Mouse (Mus musculus): ENCODE measurements around the gene Kcnab1. TPM values are rescaled to one million over a fixed set of nuclear protein-coding genes. Genes with fewer than 3 reads are reported as not detected.

The Kcnab1 gene
- polyA plus RNA-seq, 1 experiment from 2014 or later: 0.18 TPM

DNA sequence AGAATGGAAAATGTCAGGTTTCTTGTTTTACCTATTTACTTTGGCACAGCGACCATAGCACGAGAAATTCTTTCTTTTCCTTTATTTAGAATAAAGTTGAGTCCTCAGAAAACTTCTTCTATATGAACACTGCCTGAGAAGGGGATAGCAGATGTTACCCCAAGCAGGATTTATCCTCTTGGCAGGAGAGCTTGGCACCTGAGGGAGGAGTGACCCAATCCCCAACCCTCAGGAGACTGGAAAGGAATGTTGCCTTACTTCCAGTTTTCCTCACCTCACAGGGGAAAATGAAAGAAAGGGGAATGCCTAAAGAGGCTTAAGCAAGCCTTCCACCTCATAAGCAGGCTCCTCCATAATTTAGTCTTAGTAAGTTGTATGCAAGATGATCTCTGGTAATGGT is 105.5 kb downstream of the Kcnab1 start:
- Histone ChIP-seq H3K4me3 (ENCODE audit: low read depth, low read length) (no peak overlapping the region), H3K9me3 (ENCODE audit: low read length) (no peaks in the 10 kb centered on the region), H3K9ac (replicated peaks) (no peak overlapping the region), H3K36me3 (replicated peaks; ENCODE audit: insufficient read depth, low read length) (no peaks in the 10 kb centered on the region), H3K27ac (ENCODE audit: low read depth) (no peak overlapping the region), H3K4me2 (ENCODE audit: low read depth, low read length) (no peak overlapping the region), H3K27me3 (ENCODE audit: insufficient read depth, low read length) (no peaks in the 10 kb centered on the region), H3K4me1 (ENCODE audit: insufficient read depth) (no peaks in the 10 kb centered on the region)
- WGBS (ENCODE audit: insufficient replicate concordance): 61% methylated on average over 2 of the region's 2 CpGs
- ATAC-seq (no peak), DNase-seq (no peak)
- TF ChIP-seq CTCF (IDR thresholded peaks at IDR 0.05; ENCODE audit: low read depth): no peak
- TF ChIP-seq EP300 (IDR thresholded peaks at IDR 0.05; ENCODE audit: low read depth): no peak

GRCm38 (mm10) chr3:65217673-65218579 is 108.7 kb downstream of the Kcnab1 start:
- 76% methylated on average over 7 of the region's 7 CpGs for WGBS (ENCODE audit: insufficient replicate concordance)
- no peaks in the 10 kb centered on the region for H3K9me3 ChIP-seq (ENCODE audit: low read length)
- H3K4me3 ChIP-seq (ENCODE audit: low read depth, low read length): no peak overlapping the region
- no peak for DNase-seq
- H3K27me3 ChIP-seq (ENCODE audit: insufficient read depth, low read length): no peaks in the 10 kb centered on the region
- H3K27ac ChIP-seq (ENCODE audit: low read depth): no peak overlapping the region
- H3K4me2 ChIP-seq (ENCODE audit: low read depth, low read length): no peak overlapping the region
- no peak overlapping the region for H3K9ac ChIP-seq (replicated peaks)
- H3K36me3 ChIP-seq (replicated peaks; ENCODE audit: insufficient read depth, low read length): no peaks in the 10 kb centered on the region
- H3K4me1 ChIP-seq (ENCODE audit: insufficient read depth): no peaks in the 10 kb centered on the region
- TF ChIP-seq CTCF (IDR thresholded peaks at IDR 0.05; ENCODE audit: low read depth): no peak
- TF ChIP-seq EP300 (IDR thresholded peaks at IDR 0.05; ENCODE audit: low read depth): no peak
- no peak for ATAC-seq

- H3K9me3 ChIP-seq (ENCODE audit: low read length): no peaks in the 10 kb centered on the region
- no peak for DNase-seq
- no peak overlapping the region for H3K9ac ChIP-seq (replicated peaks)
- TF ChIP-seq CTCF (IDR thresholded peaks at IDR 0.05; ENCODE audit: low read depth) (no peak), EP300 (IDR thresholded peaks at IDR 0.05; ENCODE audit: low read depth) (no peak)
- H3K36me3 ChIP-seq (replicated peaks; ENCODE audit: insufficient read depth, low read length): no peaks in the 10 kb centered on the region
- no peak overlapping the region for H3K4me3 ChIP-seq (ENCODE audit: low read depth, low read length)
- no peaks in the 10 kb centered on the region for H3K4me1 ChIP-seq (ENCODE audit: insufficient read depth)
- H3K4me2 ChIP-seq (ENCODE audit: low read depth, low read length): no peak overlapping the region
- H3K27me3 ChIP-seq (ENCODE audit: insufficient read depth, low read length): no peaks in the 10 kb centered on the region
- no peak for ATAC-seq
- no peak overlapping the region for H3K27ac ChIP-seq (ENCODE audit: low read depth)
These were observed 111.1 kb downstream of the Kcnab1 start for GRCm38 (mm10) chr3:65220287-65220686.

- no peak overlapping the region for H3K4me3 ChIP-seq (ENCODE audit: low read depth, low read length)
- no peak overlapping the region for H3K9ac ChIP-seq (replicated peaks)
- 70% methylated on average over 2 of the region's 2 CpGs for WGBS (ENCODE audit: insufficient replicate concordance)
- no peak overlapping the region for H3K27ac ChIP-seq (ENCODE audit: low read depth)
- H3K36me3 ChIP-seq (replicated peaks; ENCODE audit: insufficient read depth, low read length): no peaks in the 10 kb centered on the region
- H3K4me2 ChIP-seq (ENCODE audit: low read depth, low read length): no peak overlapping the region
- H3K27me3 ChIP-seq (ENCODE audit: insufficient read depth, low read length): no peaks in the 10 kb centered on the region
- TF ChIP-seq EP300 (IDR thresholded peaks at IDR 0.05; ENCODE audit: low read depth) (no peak), CTCF (IDR thresholded peaks at IDR 0.05; ENCODE audit: low read depth) (no peak)
- H3K4me1 ChIP-seq (ENCODE audit: insufficient read depth): no peaks in the 10 kb centered on the region
- ATAC-seq (no peak), DNase-seq (no peak)
- H3K9me3 ChIP-seq (ENCODE audit: low read length): no peaks in the 10 kb centered on the region
These were observed 114.5 kb downstream of the Kcnab1 start for GRCm38 (mm10) chr3:65223635-65224034.

- Histone ChIP-seq H3K4me2 (ENCODE audit: low read depth, low read length) (no peak overlapping the region), H3K27me3 (ENCODE audit: insufficient read depth, low read length) (no peaks in the 10 kb centered on the region), H3K9ac (replicated peaks) (no peak overlapping the region), H3K27ac (ENCODE audit: low read depth) (no peak overlapping the region), H3K9me3 (ENCODE audit: low read length) (peaks cover 3% of the 10 kb centered on the region; the same call in 1 of the 2 replicates), H3K4me3 (ENCODE audit: low read depth, low read length) (no peak overlapping the region), H3K36me3 (replicated peaks; ENCODE audit: insufficient read depth, low read length) (no peaks in the 10 kb centered on the region), H3K4me1 (ENCODE audit: insufficient read depth) (no peaks in the 10 kb centered on the region)
- 65% methylated on average over 1 of the region's 1 CpGs for WGBS (ENCODE audit: insufficient replicate concordance)
- no peak for DNase-seq
- TF ChIP-seq CTCF (IDR thresholded peaks at IDR 0.05; ENCODE audit: low read depth): no peak
- no peak for TF ChIP-seq EP300 (IDR thresholded peaks at IDR 0.05; ENCODE audit: low read depth)
- ATAC-seq: no peak
These were observed 121.8 kb downstream of the Kcnab1 start for GRCm38 (mm10) chr3:65230978-65231377.

DNA sequence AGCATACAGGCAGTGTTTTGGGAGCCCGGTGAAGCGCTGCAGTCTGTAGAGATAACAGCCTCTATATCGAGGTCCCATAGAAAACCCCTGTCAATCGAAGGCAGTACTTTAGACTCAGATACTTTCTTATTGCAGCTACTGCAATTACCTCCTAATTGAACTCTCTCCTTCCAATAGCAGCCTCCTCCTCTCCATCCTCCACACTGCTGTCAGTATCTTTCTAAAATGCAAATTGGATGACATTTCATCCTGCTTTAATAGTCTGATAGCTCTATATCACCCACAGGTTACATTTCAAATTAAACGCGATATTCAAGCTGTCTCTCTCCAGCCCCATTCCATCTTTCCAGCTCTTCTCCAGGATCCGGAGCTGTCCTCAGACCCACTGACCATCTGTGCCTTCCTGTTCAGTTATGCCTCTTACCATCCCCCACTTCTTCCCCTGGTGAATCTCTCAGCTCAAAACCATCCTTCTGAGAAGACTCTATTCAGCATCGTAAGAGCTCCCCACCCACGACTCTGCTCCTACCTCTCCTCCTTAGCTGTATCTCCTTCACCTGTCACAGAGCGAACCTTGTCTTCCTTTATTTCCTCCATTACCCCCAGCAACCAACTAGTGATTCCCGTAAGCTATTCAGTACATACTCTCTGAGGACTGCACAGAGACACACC is 122.4 kb downstream of the Kcnab1 start:
- Histone ChIP-seq H3K9me3 (ENCODE audit: low read length) (peaks cover 3% of the 10 kb centered on the region; the same call in 1 of the 2 replicates), H3K27me3 (ENCODE audit: insufficient read depth, low read length) (no peaks in the 10 kb centered on the region), H3K4me1 (ENCODE audit: insufficient read depth) (no peaks in the 10 kb centered on the region), H3K4me3 (ENCODE audit: low read depth, low read length) (no peak overlapping the region), H3K36me3 (replicated peaks; ENCODE audit: insufficient read depth, low read length) (no peaks in the 10 kb centered on the region), H3K4me2 (ENCODE audit: low read depth, low read length) (no peak overlapping the region), H3K27ac (ENCODE audit: low read depth) (no peak overlapping the region), H3K9ac (replicated peaks) (no peak overlapping the region)
- TF ChIP-seq CTCF (IDR thresholded peaks at IDR 0.05; ENCODE audit: low read depth) (no peak), EP300 (IDR thresholded peaks at IDR 0.05; ENCODE audit: low read depth) (no peak)
- WGBS (ENCODE audit: insufficient replicate concordance): 68% methylated on average over 11 of the region's 11 CpGs
- ATAC-seq (no peak), DNase-seq (no peak)

Measured in liver, postnatal 0 days (tissue).